Mouse (Mus musculus) megakaryocyte, embryonic 14.5 days (primary cell): ENCODE results near the gene Itga9.

Source experiments
- FLI1 ChIP-seq: IDR thresholded peaks from 2 replicates; pipeline ENCODE4 v1.6.1; 2012; ENCODE audit warnings: low read length, inconsistent platforms, mixed read lengths
- GATA1 ChIP-seq: IDR thresholded peaks from 3 replicates; pipeline ENCODE4 v1.6.1; 2012; ENCODE audit warnings: mixed read lengths, low read length, inconsistent platforms, borderline replicate concordance

DNA sequence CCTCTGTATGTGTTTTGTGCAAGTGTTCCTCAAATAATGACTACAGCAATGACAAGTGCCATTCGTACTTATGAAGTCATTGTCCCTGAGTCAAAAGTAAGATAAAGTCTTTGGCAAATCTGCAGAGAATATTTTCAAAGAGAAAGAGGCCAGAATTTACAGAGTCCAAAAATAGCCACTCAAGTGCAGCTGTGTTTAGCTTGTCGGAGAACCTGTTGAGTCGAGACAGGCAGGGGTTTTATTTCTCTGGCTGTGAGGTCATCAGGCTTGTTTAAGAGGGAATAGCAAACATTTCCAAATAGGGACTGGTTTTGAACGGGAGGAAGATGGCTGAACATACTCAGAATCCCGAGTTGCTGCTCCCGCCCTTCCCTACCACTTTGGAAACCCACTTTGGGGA is 125.2 kb downstream of the Itga9 start:
- TF ChIP-seq GATA1 (no peak), FLI1 (no peak)
